Mouse (Mus musculus) limb, embryonic 13.5 days (tissue): ENCODE results near the gene Odf3l2. TPM values are rescaled to one million over a fixed set of nuclear protein-coding genes. Genes with fewer than 3 reads are reported as not detected.

Experiments
- ATAC-seq: fragments of 200-750 bp; cut with Nextera tagmentation; 2 replicates; pipeline ENCODE4 v1.8.0; 2017; ENCODE audit warnings: low read depth, moderate number of reproducible peaks, moderate TSS enrichment; ENCODE audit not compliant: low FRiP score
- H3K27ac ChIP-seq: fragments of 300-500 bp; sonication (generic); 2 replicates; pipeline ENCODE4 v1.5.1; 2015; ENCODE audit warnings: inconsistent platforms, mild to moderate bottlenecking, moderate library complexity
- H3K27me3 ChIP-seq: fragments of 300-500 bp; sonication (generic); 2 replicates; pipeline ENCODE4 v1.6.1; 2015; ENCODE audit warnings: mild to moderate bottlenecking, inconsistent platforms
- H3K36me3 ChIP-seq: fragments of 300-500 bp; sonication (generic); 2 replicates; pipeline ENCODE4 v1.6.1; 2015; ENCODE audit warnings: inconsistent platforms, mild to moderate bottlenecking, moderate library complexity
- H3K4me1 ChIP-seq: fragments of 300-500 bp; sonication (generic); 2 replicates; pipeline ENCODE4 v1.6.1; 2015; ENCODE audit warnings: inconsistent platforms
- H3K4me2 ChIP-seq: fragments of 300-500 bp; sonication (generic); replicated peaks from 2 replicates; pipeline ENCODE4 v1.6.1; 2015; ENCODE audit warnings: inconsistent platforms, mild to moderate bottlenecking, moderate library complexity
- H3K4me3 ChIP-seq: fragments of 300-500 bp; sonication (generic); 2 replicates; pipeline ENCODE4 v1.5.1; 2015; ENCODE audit warnings: moderate library complexity, mild to moderate bottlenecking, inconsistent platforms
- H3K9ac ChIP-seq: fragments of 300-500 bp; sonication (generic); 2 replicates; pipeline ENCODE4 v1.6.1; 2015; ENCODE audit warnings: mild to moderate bottlenecking, inconsistent platforms
- H3K9me3 ChIP-seq: fragments of 300-500 bp; sonication (generic); 2 replicates; pipeline ENCODE4 v1.6.1; 2016; ENCODE audit warnings: inconsistent platforms
- WGBS: fragments of 180-500 bp; shearing (Covaris S2); methylation state at CpG from one replicate; pipeline ENCODE4 v1.1.7; 2015; 5-methylcytosine and 5-hydroxymethylcytosine counted together
- polyA plus RNA-seq: library from polyadenylated mRNA; unstranded; fragments of >200 nt; fragmentation: Nextera tagmentation; extraction: Ambion mirVana; gene quantifications from 2 replicates; pipeline ENCODE4 v1.2.1, GENCODE M21; 2015

Odf3l2 gene
- polyA plus RNA-seq, 1 experiment from 2014 or later, result not detected

DNA sequence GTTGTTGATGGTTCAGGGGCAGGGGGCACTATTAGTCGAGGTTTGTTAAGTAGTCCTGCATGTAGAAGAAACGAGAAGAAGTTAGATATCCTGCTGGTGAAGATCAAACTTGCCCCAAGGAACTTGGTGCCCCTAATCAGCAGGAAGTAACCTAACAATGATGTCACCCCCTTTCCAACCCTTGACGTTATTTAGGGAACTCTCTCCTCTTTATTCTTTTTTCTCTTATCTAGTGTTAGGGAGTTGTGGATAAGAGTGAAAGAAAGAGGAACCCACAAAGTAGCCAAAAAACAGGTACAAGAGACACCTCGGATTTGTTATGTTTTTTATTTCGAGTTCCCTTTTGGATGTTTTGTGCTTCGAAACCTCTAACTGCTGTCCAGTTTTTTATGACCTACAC, 51.4 kb downstream of the Odf3l2 start:
- ATAC-seq, result no peak
- no peaks in the 10 kb centered on the region for H3K4me1 ChIP-seq
- WGBS, result 55% methylated on average over 6 of the region's 6 CpGs

GRCm38 (mm10) chr10:79590702-79591101, 54.8 kb downstream of the Odf3l2 start:
- H3K9me3 ChIP-seq, result no peaks in the 10 kb centered on the region
- no peak overlapping the region for H3K4me3 ChIP-seq
- no peaks in the 10 kb centered on the region for H3K36me3 ChIP-seq
- no peaks in the 10 kb centered on the region for H3K4me1 ChIP-seq
- WGBS, result 93% methylated on average over 1 of the region's 1 CpGs
- no peak for ATAC-seq
- no peak overlapping the region for H3K9ac ChIP-seq
- H3K27me3 ChIP-seq, result peaks cover 20% of the 10 kb centered on the region
- no peak overlapping the region for H3K27ac ChIP-seq
- H3K4me2 ChIP-seq, result no peak overlapping the region

More for the DNA sequence above, 51.4 kb downstream of the Odf3l2 start:
- Histone ChIP-seq H3K9me3 (no peaks in the 10 kb centered on the region), H3K4me2 (no peak overlapping the region), H3K4me3 (no peak overlapping the region), H3K27me3 (peaks cover 33% of the 10 kb centered on the region), H3K27ac (no peak overlapping the region), H3K36me3 (no peaks in the 10 kb centered on the region), H3K9ac (no peak overlapping the region)

Other genes starting within 250 kb of the Odf3l2 start
- not detected in 2 replicates for gene Vmn2r83, start 177.0 kb downstream of the Odf3l2 start, polyA plus RNA-seq
- 22.6 and 23.2 TPM in 2 replicates for gene Plpp2, start 111.9 kb downstream of the Odf3l2 start, polyA plus RNA-seq
- gene Mier2, start 90.5 kb downstream of the Odf3l2 start, polyA plus RNA-seq, result 70.1 and 74.5 TPM in 2 replicates
- not detected in 2 replicates for gene Theg, start 58.4 kb downstream of the Odf3l2 start, polyA plus RNA-seq
- gene C2cd4c, start 31.7 kb downstream of the Odf3l2 start, polyA plus RNA-seq, result 0.03 and 0.05 TPM in 2 replicates
- 11.3 and 11.9 TPM in 2 replicates for gene Shc2, start 7.8 kb downstream of the Odf3l2 start, polyA plus RNA-seq
- gene Madcam1, start 18.8 kb upstream of the Odf3l2 start, polyA plus RNA-seq, result 7.0 and 8.2 TPM in 2 replicates
- gene Tpgs1, start 23.6 kb upstream of the Odf3l2 start, polyA plus RNA-seq, result 62.0 and 65.9 TPM in 2 replicates
- 116 and 123 TPM in 2 replicates for gene Cdc34, start 36.5 kb upstream of the Odf3l2 start, polyA plus RNA-seq
- 0.83 and 0.92 TPM in 2 replicates for gene Gzmm, start 43.3 kb upstream of the Odf3l2 start, polyA plus RNA-seq
- gene Bsg, start 58.8 kb upstream of the Odf3l2 start, polyA plus RNA-seq, result 761 and 775 TPM in 2 replicates
- not detected in 2 replicates for gene Hcn2, start 70.9 kb upstream of the Odf3l2 start, polyA plus RNA-seq
- 49.4 and 54.9 TPM in 2 replicates for gene Polrmt, start 100.8 kb upstream of the Odf3l2 start, polyA plus RNA-seq
- 0.34 and 0.47 TPM in 2 replicates for gene Fgf22, start 109.3 kb upstream of the Odf3l2 start, polyA plus RNA-seq
- gene Rnf126, start 121.2 kb upstream of the Odf3l2 start, polyA plus RNA-seq, result 93.0 and 95.4 TPM in 2 replicates
- 7.0 and 7.8 TPM in 2 replicates for gene Fstl3, start 131.5 kb upstream of the Odf3l2 start, polyA plus RNA-seq
- gene Prss57, start 145.2 kb upstream of the Odf3l2 start, polyA plus RNA-seq, result 0.11 TPM in 1 of 2 replicates, not detected in the other
- 101 TPM in 2 replicates for gene Palm, start 147.8 kb upstream of the Odf3l2 start, polyA plus RNA-seq
- gene Misp, start 175.3 kb upstream of the Odf3l2 start, polyA plus RNA-seq, result 0.90 and 1.4 TPM in 2 replicates
- gene Ptbp1, start 208.7 kb upstream of the Odf3l2 start, polyA plus RNA-seq, result 347 and 366 TPM in 2 replicates
- gene Prtn3, start 228.7 kb upstream of the Odf3l2 start, polyA plus RNA-seq, result 11.1 and 11.3 TPM in 2 replicates
- gene Plppr3, start 228.9 kb upstream of the Odf3l2 start, polyA plus RNA-seq, result 138 and 142 TPM in 2 replicates
- gene Elane, start 240.5 kb upstream of the Odf3l2 start, polyA plus RNA-seq, result 0.29 and 0.86 TPM in 2 replicates
- not detected in 2 replicates for gene Cfd, start 245.1 kb upstream of the Odf3l2 start, polyA plus RNA-seq